Mouse (Mus musculus) heart, adult 2 months (tissue): ENCODE measurements around the gene Slc22a20.

ENCODE experiments used
- CTCF ChIP-seq: fragments of 200-600 bp; IDR thresholded peaks from 2 replicates; pipeline ENCODE4 v1.8.1; 2022; ENCODE audit warnings: antibody characterized with exemption, mild to moderate bottlenecking, moderate library complexity
- EP300 ChIP-seq: fragments of 200-500 bp; IDR thresholded peaks from 2 replicates; pipeline ENCODE4 v1.6.1; 2011; ENCODE audit warnings: low read depth, low read length, control low read depth; ENCODE audit not compliant: insufficient read depth
- POLR2A ChIP-seq: fragments of 200-500 bp; IDR thresholded peaks from 2 replicates; pipeline ENCODE4 v1.6.1; 2011; ENCODE audit warnings: mild to moderate bottlenecking, low read depth, low read length, control low read depth; ENCODE audit not compliant: insufficient read depth

- TF ChIP-seq POLR2A: no peak
- no peak for TF ChIP-seq CTCF
- TF ChIP-seq EP300: no peak
These were observed 27.7 kb upstream of the Slc22a20 start for GRCm38 (mm10) chr19:6013691-6014090.
